Mouse (Mus musculus) mouse embryonic stem cell (cell line): Measurements from ENCODE around the gene Nlrc4.
"Not testable (repeated sequence)": the region's sequence is repeated elsewhere in the genome, so short reads cannot be mapped to it uniquely, and the experiment has no call there.

Experiments
- in situ Hi-C, 2 experiments: fragments of 300-500 bp; cut with MboI; formaldehyde crosslinking; loops; 1 replicate in 1 of 2; 3 replicates in 1 of 2; pipeline ENCODE4 v1.14.3; 2019 to 2020; ENCODE audit warnings: low sequenced_read_pairs in 2 of 2, low pct_unique_long_range_greater_than_20kb in 1 of 2, mixed read lengths in 1 of 2; ENCODE audit not compliant: unreplicated experiment in 1 of 2

The Nlrc4 gene

GRCm38 (mm10) chr17:74458711-74459408, at the start of gene Nlrc4:
TSS of gene Nlrc4 (minus strand) at chr17:74459142.
- in situ Hi-C loops: no loop called here

- in situ Hi-C loops: no loop called here
Observed at GRCm38 (mm10) chr17:74508600-74508999, 49.7 kb upstream of the Nlrc4 start.

GRCm38 (mm10) chr17:74507934-74508333, 49.0 kb upstream of the Nlrc4 start:
- in situ Hi-C loops: no loop called here

GRCm38 (mm10) chr17:74501085-74501484, 42.1 kb upstream of the Nlrc4 start:
- in situ Hi-C loops: no loop called here

GRCm38 (mm10) chr17:74500204-74500603, 41.3 kb upstream of the Nlrc4 start:
- in situ Hi-C loops: no loop called here

GRCm38 (mm10) chr17:74491565-74491964, 32.6 kb upstream of the Nlrc4 start:
- in situ Hi-C loops: no loop called here

GRCm38 (mm10) chr17:74489901-74490220, 30.9 kb upstream of the Nlrc4 start:
- in situ Hi-C loops: no loop called here

- in situ Hi-C loops: no loop called here
Observed at GRCm38 (mm10) chr17:74489024-74489900, 30.3 kb upstream of the Nlrc4 start, which contains the start of gene Yipf4. TSS of gene Yipf4 (plus strand) at chr17:74489493.

GRCm38 (mm10) chr17:74480361-74481069, 21.6 kb upstream of the Nlrc4 start:
- in situ Hi-C loops: no loop called here

- in situ Hi-C loops: not testable (repeated sequence)
Observed at GRCm38 (mm10) chr17:74470133-74470532, 11.2 kb upstream of the Nlrc4 start.

GRCm38 (mm10) chr17:74467981-74468380, 9.0 kb upstream of the Nlrc4 start:
- in situ Hi-C loops: not testable (repeated sequence)

- in situ Hi-C loops: no loop called here
Observed at GRCm38 (mm10) chr17:74463510-74463909, 4.6 kb upstream of the Nlrc4 start.

GRCm38 (mm10) chr17:74457972-74458677, 817 bp downstream of the Nlrc4 start:
- in situ Hi-C loops: no loop called here

GRCm38 (mm10) chr17:74456825-74457224, 2.1 kb downstream of the Nlrc4 start:
- in situ Hi-C loops: no loop called here

GRCm38 (mm10) chr17:74455426-74455825, 3.5 kb downstream of the Nlrc4 start:
- in situ Hi-C loops: no loop called here

GRCm38 (mm10) chr17:74454660-74455059, 4.3 kb downstream of the Nlrc4 start:
- in situ Hi-C loops: no loop called here

GRCm38 (mm10) chr17:74453928-74454327, 5.0 kb downstream of the Nlrc4 start:
- in situ Hi-C loops: no loop called here

- in situ Hi-C loops: no loop called here
Observed at GRCm38 (mm10) chr17:74449776-74450175, 9.2 kb downstream of the Nlrc4 start.

GRCm38 (mm10) chr17:74440486-74440885, 18.5 kb downstream of the Nlrc4 start:
- in situ Hi-C loops: no loop called here
